Mouse (Mus musculus) midbrain, postnatal 0 days (tissue): ENCODE data around the gene Mybl2. TPM values are rescaled to one million over a fixed set of nuclear protein-coding genes. Genes with fewer than 3 reads are reported as not detected.

Source experiments
- ATAC-seq: fragments of 200-750 bp; cut with Nextera tagmentation; 2 replicates; pipeline ENCODE4 v1.8.0; 2017; ENCODE audit warnings: moderate number of reproducible peaks, mild to moderate bottlenecking, moderate TSS enrichment, moderate library complexity; ENCODE audit not compliant: low FRiP score
- DNase-seq: peaks from one replicate; pipeline ENCODE4 v3.0.0-alpha.2; 2015; ENCODE audit warnings: low spot score
- H3K27ac ChIP-seq: fragments of 300-500 bp; sonication (generic); 2 replicates; pipeline ENCODE4 v1.5.1; 2014; ENCODE audit warnings: low read depth, mild to moderate bottlenecking, low read length, mixed read lengths
- H3K27me3 ChIP-seq: fragments of 300-500 bp; sonication (generic); 2 replicates; pipeline ENCODE4 v1.6.1; 2014; ENCODE audit warnings: low read length, control low read depth, mixed read lengths; ENCODE audit not compliant: insufficient read depth
- H3K36me3 ChIP-seq: fragments of 300-500 bp; sonication (generic); 2 replicates; pipeline ENCODE4 v1.6.1; 2014; ENCODE audit warnings: low read length, control low read depth, mixed read lengths; ENCODE audit not compliant: insufficient read depth
- H3K4me1 ChIP-seq: fragments of 300-500 bp; sonication (generic); 2 replicates; pipeline ENCODE4 v1.6.1; 2014; ENCODE audit warnings: mild to moderate bottlenecking, control low read depth, antibody characterized with exemption, low read length, mixed read lengths; ENCODE audit not compliant: insufficient read depth
- H3K4me2 ChIP-seq: fragments of 300-500 bp; sonication (generic); 2 replicates; pipeline ENCODE4 v1.6.1; 2014; ENCODE audit warnings: low read depth, mild to moderate bottlenecking, low read length, mixed read lengths; ENCODE audit not compliant: poor library complexity, severe bottlenecking
- H3K4me3 ChIP-seq: fragments of 300-500 bp; sonication (generic); 2 replicates; pipeline ENCODE4 v1.5.1; 2014; ENCODE audit warnings: low read depth, mild to moderate bottlenecking, low read length, moderate library complexity
- H3K9ac ChIP-seq: fragments of 300-500 bp; sonication (generic); replicated peaks from 2 replicates; pipeline ENCODE4 v1.6.1; 2014; ENCODE audit warnings: mild to moderate bottlenecking, low read length, moderate library complexity, mixed read lengths; ENCODE audit not compliant: poor library complexity, severe bottlenecking
- H3K9me3 ChIP-seq: fragments of 300-500 bp; sonication (generic); 2 replicates; pipeline ENCODE4 v1.6.1; 2016; ENCODE audit warnings: low read length, control low read depth
- CTCF ChIP-seq: IDR thresholded peaks from 2 replicates; pipeline ENCODE4 v1.5.1; 2016; ENCODE audit warnings: antibody characterized with exemption, mild to moderate bottlenecking
- WGBS: fragments of 180-500 bp; shearing (Covaris S2); extraction: QIAGEN DNeasy Blood & Tissue Kit; methylation state at CpG from one replicate; pipeline ENCODE4 v1.1.7; 2014; 5-methylcytosine and 5-hydroxymethylcytosine counted together
- polyA plus RNA-seq: library from polyadenylated mRNA; unstranded; fragments of >200 nt; fragmentation: Nextera tagmentation; extraction: Ambion mirVana; gene quantifications from 2 replicates; pipeline ENCODE4 v1.2.1, GENCODE M21; 2015
- total RNA-seq: library from RNA; depleted of rRNA; stranded (reverse); fragments of >200 nt; gene quantifications from 2 replicates; pipeline ENCODE4 v1.2.3, GENCODE M21; 2014

Gene Mybl2
- total and polyA plus RNA-seq, 2 experiments from 2014 or later: 1.2 to 2.2 TPM

- ATAC-seq: no peak
- Histone ChIP-seq H3K4me1 (no peaks in the 10 kb centered on the region), H3K9me3 (no peaks in the 10 kb centered on the region), H3K9ac (no peak overlapping the region), H3K4me2 (no peak overlapping the region), H3K27me3 (no peaks in the 10 kb centered on the region), H3K27ac (no peak overlapping the region), H3K4me3 (no peak overlapping the region), H3K36me3 (no peaks in the 10 kb centered on the region)
- no peak for TF ChIP-seq CTCF
- DNase-seq: no peak
- WGBS: 86% methylated on average over 6 of the region's 6 CpGs
Measured at GRCm38 (mm10) chr2:163085047-163085446, 30.6 kb downstream of the Mybl2 start.

DNA sequence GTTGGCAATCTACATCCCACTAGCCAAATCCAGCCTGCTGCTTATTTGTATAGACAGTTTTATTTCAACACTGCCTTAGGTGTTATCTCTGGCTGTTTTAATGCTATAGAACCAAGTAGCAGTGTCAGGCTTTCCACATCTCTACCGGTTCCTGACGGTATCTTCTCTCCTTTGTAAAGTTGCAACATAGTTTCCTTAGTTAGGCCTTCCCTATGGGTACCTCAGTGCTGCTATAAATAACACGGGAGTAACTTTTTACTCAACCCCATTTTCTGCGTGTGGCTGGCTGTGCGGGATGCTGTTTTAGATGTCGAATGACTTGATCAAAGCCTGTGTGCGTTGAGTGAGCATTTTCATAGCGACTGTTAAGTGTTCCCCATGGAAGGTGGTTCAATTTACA is 32.1 kb downstream of the Mybl2 start:
- no peaks in the 10 kb centered on the region for H3K36me3 ChIP-seq
- 84% methylated on average over 8 of the region's 8 CpGs for WGBS
- ATAC-seq: no peak

GRCm38 (mm10) chr2:163087728-163088127 is 33.2 kb downstream of the Mybl2 start, which contains the start of gene Gtsf1l:
Gene Gtsf1l (minus strand): TSS chr2:163087855.
- Histone ChIP-seq H3K9ac (no peak within 1 kb of the TSS), H3K4me2 (no peak within 1 kb of the TSS), H3K27ac (no peak within 1 kb of the TSS), H3K27me3 (no peaks in the 10 kb centered on the region), H3K36me3 (no peaks in the 10 kb centered on the region), H3K4me1 (no peaks in the 10 kb centered on the region), H3K4me3 (no peak within 1 kb of the TSS), H3K9me3 (no peaks in the 10 kb centered on the region)
- ATAC-seq: no peak
- 89% methylated on average over 9 of the region's 9 CpGs for WGBS
- no peak for DNase-seq
- no peak for TF ChIP-seq CTCF

More for the DNA sequence above, 32.1 kb downstream of the Mybl2 start:
- Histone ChIP-seq H3K4me2 (no peak overlapping the region), H3K27me3 (no peaks in the 10 kb centered on the region), H3K27ac (no peak overlapping the region), H3K4me3 (no peak overlapping the region), H3K9ac (no peak overlapping the region), H3K4me1 (no peaks in the 10 kb centered on the region), H3K9me3 (no peaks in the 10 kb centered on the region)
- no peak for TF ChIP-seq CTCF
- no peak for DNase-seq

GRCm38 (mm10) chr2:163089475-163090123 is 35.1 kb downstream of the Mybl2 start:
- Histone ChIP-seq H3K9ac (no peak overlapping the region), H3K4me1 (no peaks in the 10 kb centered on the region), H3K4me3 (no peak overlapping the region), H3K4me2 (no peak overlapping the region), H3K36me3 (no peaks in the 10 kb centered on the region), H3K27me3 (no peaks in the 10 kb centered on the region), H3K9me3 (no peaks in the 10 kb centered on the region), H3K27ac (no peak overlapping the region)
- DNase-seq (no peak), ATAC-seq (no peak)
- WGBS: 78% methylated on average over 5 of the region's 5 CpGs
- peak; percentile 46; the same call in 1 of the 2 replicates for TF ChIP-seq CTCF

- H3K36me3 ChIP-seq: no peaks in the 10 kb centered on the region
- ATAC-seq: no peak
- no peak overlapping the region for H3K27ac ChIP-seq
- H3K4me3 ChIP-seq: no peak overlapping the region
- 91% methylated on average over 10 of the region's 10 CpGs for WGBS
- H3K9me3 ChIP-seq: no peaks in the 10 kb centered on the region
- H3K27me3 ChIP-seq: no peaks in the 10 kb centered on the region
- no peak overlapping the region for H3K9ac ChIP-seq
- no peak overlapping the region for H3K4me2 ChIP-seq
- no peaks in the 10 kb centered on the region for H3K4me1 ChIP-seq
- no peak for TF ChIP-seq CTCF
- DNase-seq: no peak
Measured at GRCm38 (mm10) chr2:163094909-163095308, 40.4 kb downstream of the Mybl2 start.

GRCm38 (mm10) chr2:163095784-163096183 is 41.3 kb downstream of the Mybl2 start:
- Histone ChIP-seq H3K27me3 (no peaks in the 10 kb centered on the region), H3K4me2 (no peak overlapping the region), H3K9ac (no peak overlapping the region), H3K4me3 (no peak overlapping the region), H3K9me3 (no peaks in the 10 kb centered on the region), H3K27ac (no peak overlapping the region), H3K4me1 (no peaks in the 10 kb centered on the region), H3K36me3 (no peaks in the 10 kb centered on the region)
- ATAC-seq (no peak), DNase-seq (no peak)
- WGBS: 68% methylated on average over 3 of the region's 3 CpGs
- no peak for TF ChIP-seq CTCF
